Mouse (Mus musculus): Measurements from ENCODE around the gene Klk1b11. TPM values are rescaled to one million over a fixed set of nuclear protein-coding genes. Genes with fewer than 3 reads are reported as not detected.

Gene Klk1b11
- total RNA-seq (2023): not detected

GRCm38 (mm10) chr7:43995577-43995976 is at the start of gene Klk1b11:
Gene Klk1b11, plus strand, starts transcription at chr7:43995877.

GRCm38 (mm10) chr7:43950364-43950763 is 45.3 kb upstream of the Klk1b11 start, which contains the start of gene Klk1b8:
Gene Klk1b8, plus strand, starts transcription at chr7:43950664.

GRCm38 (mm10) chr7:43966451-43966850 is 29.2 kb upstream of the Klk1b11 start, which contains the start of gene Klk1b1:
Gene Klk1b1, plus strand, starts transcription at chr7:43966751.

DNA sequence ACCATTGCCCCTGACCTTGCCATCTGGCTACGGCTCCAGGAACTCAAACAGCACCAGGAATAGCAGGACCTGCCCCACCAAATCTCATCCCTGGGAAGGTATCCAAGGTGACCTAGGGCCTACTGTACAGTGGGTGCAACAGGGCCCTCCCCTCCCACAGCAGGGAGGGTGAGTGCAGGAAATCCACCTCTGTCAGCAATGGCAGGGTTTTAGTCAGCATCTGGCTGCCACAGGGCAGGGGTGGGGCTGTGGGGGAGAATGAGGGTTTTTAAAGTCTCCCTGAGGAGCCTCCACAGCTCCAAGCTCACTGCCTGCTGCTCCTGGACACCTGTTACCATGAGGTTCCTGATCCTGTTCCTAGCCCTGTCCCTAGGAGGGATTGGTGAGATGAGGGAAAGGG is 19.9 kb upstream of the Klk1b11 start, which contains the start of gene Klk1b9:
Klk1b9 (plus strand) TSS at position 301 of the 400 bp plus-strand sequence.

DNA sequence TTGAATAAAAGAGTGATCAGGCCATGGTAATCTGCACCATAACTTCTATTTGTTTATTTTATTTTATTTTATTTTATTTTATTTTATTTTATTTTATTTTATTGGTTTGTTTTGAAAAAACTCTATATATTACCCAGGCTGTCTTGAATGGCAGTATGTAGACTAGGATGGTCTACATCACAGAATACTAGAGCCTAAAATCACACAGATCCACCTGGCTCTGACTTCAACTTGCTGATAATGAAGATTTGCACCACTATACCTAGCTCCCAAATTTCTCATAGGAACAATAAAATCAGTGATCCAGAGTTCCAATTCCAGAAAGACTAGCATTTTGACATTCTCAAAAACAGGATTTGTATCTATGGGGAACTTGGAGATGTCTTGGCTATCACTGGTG is 16.2 kb downstream of the Klk1b11 start, which contains the start of gene Klk1b26:
Klk1b26 (plus strand) TSS at position 301 of the 400 bp plus-strand sequence.

Other genes starting within 250 kb of the Klk1b11 start
- not detected for gene Klk12, start 227.0 kb upstream of the Klk1b11 start, total RNA-seq (2023)
- gene Klk11, start 221.3 kb upstream of the Klk1b11 start, total RNA-seq (2023): not detected
- not detected for gene Klk10, start 214.8 kb upstream of the Klk1b11 start, total RNA-seq (2023)
- gene Klk9, start 204.0 kb upstream of the Klk1b11 start, total RNA-seq (2023): not detected
- 1 to 10 TPM; 2.1 to 4.1 TPM for gene Klk8, start 198.3 kb upstream of the Klk1b11 start, total RNA-seq (2023)
- gene Klk7, start 184.6 kb upstream of the Klk1b11 start, total RNA-seq (2023): not detected
- gene Klk6, start 171.4 kb upstream of the Klk1b11 start, total RNA-seq (2023): not detected
- not detected for gene Klk5, start 153.9 kb upstream of the Klk1b11 start, total RNA-seq (2023)
- not detected for gene Klk4, start 114.7 kb upstream of the Klk1b11 start, total RNA-seq (2023)
- gene Klk15, start 62.1 kb upstream of the Klk1b11 start, total RNA-seq (2023): not detected
- gene Klk1b8, start 45.2 kb upstream of the Klk1b11 start, total RNA-seq (2023): not detected
- gene Klk1b1, start 29.1 kb upstream of the Klk1b11 start, total RNA-seq (2023): not detected
- gene Klk1b9, start 19.8 kb upstream of the Klk1b11 start, total RNA-seq (2023): not detected
- gene Klk1b26, start 16.3 kb downstream of the Klk1b11 start, total RNA-seq (2023): not detected
- not detected for gene Klk1b27, start 56.4 kb downstream of the Klk1b11 start, total RNA-seq (2023)
- not detected for gene Klk1b21, start 106.5 kb downstream of the Klk1b11 start, total RNA-seq (2023)
- not detected for gene Klk1b22, start 116.8 kb downstream of the Klk1b11 start, total RNA-seq (2023)
- gene Klk1b16, start 140.9 kb downstream of the Klk1b11 start, total RNA-seq (2023): not detected
- not detected for gene Klk1b24, start 192.4 kb downstream of the Klk1b11 start, total RNA-seq (2023)
- gene Klk1b3, start 202.3 kb downstream of the Klk1b11 start, total RNA-seq (2023): not detected
- not detected for gene Klk1b4, start 211.6 kb downstream of the Klk1b11 start, total RNA-seq (2023)
- gene Klk1b5, start 220.1 kb downstream of the Klk1b11 start, total RNA-seq (2023): not detected
- gene Klk1, start 229.5 kb downstream of the Klk1b11 start, total RNA-seq (2023): not detected
- gene Gm36864, start 240.3 kb downstream of the Klk1b11 start, total RNA-seq (2023): not detected